Mouse (Mus musculus): Measurements from ENCODE around the gene Rln3.
"Not testable (repeated sequence)": the region's sequence is repeated elsewhere in the genome, so short reads cannot be mapped to it uniquely, and the experiment has no call there.

Gene Rln3

GRCm38 (mm10) chr8:84021096-84021495 is 23.7 kb downstream of the Rln3 start, which contains the start of gene Palm3:
Gene Palm3, plus strand, starts transcription at chr8:84021471.
- DNase-seq (ENCODE audit: low read depth, low spot score), result no peak

GRCm38 (mm10) chr8:84019738-84020137 is 25.1 kb downstream of the Rln3 start:
- no peak for DNase-seq (ENCODE audit: low read depth, low spot score)

- DNase-seq (ENCODE audit: low read depth, low spot score), result no peak
Observed at GRCm38 (mm10) chr8:84015833-84016232, 29.0 kb downstream of the Rln3 start.

GRCm38 (mm10) chr8:84012499-84013165 is 32.2 kb downstream of the Rln3 start:
- DNase-seq (ENCODE audit: low read depth, low spot score), result no peak

- DNase-seq (ENCODE audit: low read depth, low spot score), result peak; percentile 48
Observed at GRCm38 (mm10) chr8:84011705-84012498, 32.9 kb downstream of the Rln3 start, which contains the start of gene 2210011C24Rik. Gene 2210011C24Rik, minus strand, starts transcription at chr8:84012171.

- peak; percentile 82 for DNase-seq (ENCODE audit: low read depth, low spot score)
Observed at GRCm38 (mm10) chr8:84010625-84011611, 33.9 kb downstream of the Rln3 start.

GRCm38 (mm10) chr8:84009876-84010275 is 34.9 kb downstream of the Rln3 start:
- DNase-seq (ENCODE audit: low read depth, low spot score), result peak; percentile 88

GRCm38 (mm10) chr8:84008362-84008761 is 36.4 kb downstream of the Rln3 start:
- DNase-seq (ENCODE audit: low read depth, low spot score), result no peak

GRCm38 (mm10) chr8:84005502-84005901 is 39.3 kb downstream of the Rln3 start:
- DNase-seq (ENCODE audit: low read depth, low spot score), result not testable (repeated sequence)

GRCm38 (mm10) chr8:84004533-84005201 is 40.1 kb downstream of the Rln3 start:
- peak; percentile 98 for DNase-seq (ENCODE audit: low read depth, low spot score)

GRCm38 (mm10) chr8:84003612-84004246 is 41.1 kb downstream of the Rln3 start:
- no peak for DNase-seq (ENCODE audit: low read depth, low spot score)

- no peak for DNase-seq (ENCODE audit: low read depth, low spot score)
Observed at GRCm38 (mm10) chr8:84002957-84003611, 41.7 kb downstream of the Rln3 start.

- DNase-seq (ENCODE audit: low read depth, low spot score), result no peak
Observed at GRCm38 (mm10) chr8:84001281-84002000, 43.4 kb downstream of the Rln3 start, which contains the start of gene 1700067K01Rik. Gene 1700067K01Rik, plus strand, starts transcription at chr8:84001502.

GRCm38 (mm10) chr8:83999825-84000224 is 45.0 kb downstream of the Rln3 start:
- DNase-seq (ENCODE audit: low read depth, low spot score), result no peak

- no peak for DNase-seq (ENCODE audit: low read depth, low spot score)
Observed at GRCm38 (mm10) chr8:83999057-83999705, 45.6 kb downstream of the Rln3 start.

- DNase-seq (ENCODE audit: low read depth, low spot score), result peak; percentile 84
Observed at GRCm38 (mm10) chr8:83998231-83999056, 46.4 kb downstream of the Rln3 start.

GRCm38 (mm10) chr8:83997511-83998141 is 47.2 kb downstream of the Rln3 start, which contains the start of gene Samd1:
Gene Samd1, plus strand, starts transcription at chr8:83997672.
- DNase-seq (ENCODE audit: low read depth, low spot score), result peak; percentile 74
